Mouse (Mus musculus): ENCODE measurements around the gene P2ry12. TPM values are rescaled to one million over a fixed set of nuclear protein-coding genes. Genes with fewer than 3 reads are reported as not detected.
A peak's percentile ranks its signal among the peaks of the same experiment; 100 is the strongest.

The P2ry12 gene
- polyA plus RNA-seq, 1 experiment from 2014 or later, result 3.1 TPM

GRCm38 (mm10) chr3:59181134-59181533 is 81.5 kb downstream of the P2ry12 start:
- no peaks in the 10 kb centered on the region; the same call in none of the 2 replicates for H3K4me1 ChIP-seq (ENCODE audit: control insufficient read depth, low read depth, low read length)
- H3K9ac ChIP-seq (ENCODE audit: low read depth, low read length), result no peak overlapping the region
- H3K27me3 ChIP-seq (ENCODE audit: control insufficient read depth, insufficient read depth, low read depth, low read length), result no peaks in the 10 kb centered on the region
- no peak overlapping the region for H3K4me3 ChIP-seq (ENCODE audit: low read depth, low read length)
- H3K9me3 ChIP-seq (replicated peaks; ENCODE audit: control insufficient read depth, low read length), result no peaks in the 10 kb centered on the region
- ATAC-seq (ENCODE audit: low read depth), result no peak
- no peaks in the 10 kb centered on the region for H3K36me3 ChIP-seq (ENCODE audit: control insufficient read depth, insufficient read depth)
- no peak overlapping the region for H3K27ac ChIP-seq (ENCODE audit: low read length)
- H3K4me2 ChIP-seq (ENCODE audit: low read depth, low read length), result no peak overlapping the region
- WGBS (ENCODE audit: insufficient replicate concordance), result 59% methylated on average over 5 of the region's 5 CpGs

- no peak for ATAC-seq (ENCODE audit: low read depth)
- Histone ChIP-seq H3K4me1 (ENCODE audit: control insufficient read depth, low read depth, low read length) (no peaks in the 10 kb centered on the region; the same call in none of the 2 replicates), H3K36me3 (ENCODE audit: control insufficient read depth, insufficient read depth) (no peaks in the 10 kb centered on the region), H3K27ac (ENCODE audit: low read length) (no peak overlapping the region), H3K9me3 (replicated peaks; ENCODE audit: control insufficient read depth, low read length) (no peaks in the 10 kb centered on the region), H3K4me3 (ENCODE audit: low read depth, low read length) (no peak overlapping the region), H3K27me3 (ENCODE audit: control insufficient read depth, insufficient read depth, low read depth, low read length) (no peaks in the 10 kb centered on the region), H3K9ac (ENCODE audit: low read depth, low read length) (no peak overlapping the region), H3K4me2 (ENCODE audit: low read depth, low read length) (no peak overlapping the region)
- 51% methylated on average over 5 of the region's 5 CpGs for WGBS (ENCODE audit: insufficient replicate concordance)
Observed at GRCm38 (mm10) chr3:59176871-59177270, 85.8 kb downstream of the P2ry12 start.

- H3K27me3 ChIP-seq (ENCODE audit: control insufficient read depth, insufficient read depth, low read depth, low read length), result no peaks in the 10 kb centered on the region
- no peaks in the 10 kb centered on the region for H3K9me3 ChIP-seq (replicated peaks; ENCODE audit: control insufficient read depth, low read length)
- H3K9ac ChIP-seq (ENCODE audit: low read depth, low read length), result no peak overlapping the region
- H3K4me3 ChIP-seq (ENCODE audit: low read depth, low read length), result no peak overlapping the region
- H3K36me3 ChIP-seq (ENCODE audit: control insufficient read depth, insufficient read depth), result no peaks in the 10 kb centered on the region
- ATAC-seq (ENCODE audit: low read depth), result no peak
- H3K4me1 ChIP-seq (ENCODE audit: control insufficient read depth, low read depth, low read length), result no peaks in the 10 kb centered on the region; the same call in none of the 2 replicates
- no peak overlapping the region for H3K27ac ChIP-seq (ENCODE audit: low read length)
- 17% methylated on average over 5 of the region's 5 CpGs for WGBS (ENCODE audit: insufficient replicate concordance)
- H3K4me2 ChIP-seq (ENCODE audit: low read depth, low read length), result no peak overlapping the region
Observed at GRCm38 (mm10) chr3:59175234-59175633, 87.4 kb downstream of the P2ry12 start.

- Histone ChIP-seq H3K36me3 (ENCODE audit: control insufficient read depth, insufficient read depth) (no peaks in the 10 kb centered on the region), H3K9me3 (replicated peaks; ENCODE audit: control insufficient read depth, low read length) (no peaks in the 10 kb centered on the region)
Observed at GRCm38 (mm10) chr3:59174426-59175154, 88.1 kb downstream of the P2ry12 start.

GRCm38 (mm10) chr3:59169921-59170627 is 92.6 kb downstream of the P2ry12 start:
- 32% methylated on average over 2 of the region's 2 CpGs for WGBS (ENCODE audit: insufficient replicate concordance)
- Histone ChIP-seq H3K4me2 (ENCODE audit: low read depth, low read length) (no peak overlapping the region), H3K4me3 (ENCODE audit: low read depth, low read length) (no peak overlapping the region), H3K9me3 (replicated peaks; ENCODE audit: control insufficient read depth, low read length) (no peaks in the 10 kb centered on the region), H3K27me3 (ENCODE audit: control insufficient read depth, insufficient read depth, low read depth, low read length) (no peaks in the 10 kb centered on the region), H3K9ac (ENCODE audit: low read depth, low read length) (no peak overlapping the region), H3K27ac (ENCODE audit: low read length) (no peak overlapping the region; the same call in none of the 2 replicates), H3K36me3 (ENCODE audit: control insufficient read depth, insufficient read depth) (no peaks in the 10 kb centered on the region), H3K4me1 (ENCODE audit: control insufficient read depth, low read depth, low read length) (no peaks in the 10 kb centered on the region)
- no peak for ATAC-seq (ENCODE audit: low read depth)

More at GRCm38 (mm10) chr3:59174426-59175154, 88.1 kb downstream of the P2ry12 start:
- Histone ChIP-seq H3K4me1 (ENCODE audit: control insufficient read depth, low read depth, low read length) (no peaks in the 10 kb centered on the region; the same call in none of the 2 replicates), H3K4me2 (ENCODE audit: low read depth, low read length) (no peak overlapping the region), H3K27me3 (ENCODE audit: control insufficient read depth, insufficient read depth, low read depth, low read length) (no peaks in the 10 kb centered on the region), H3K27ac (ENCODE audit: low read length) (no peak overlapping the region), H3K4me3 (ENCODE audit: low read depth, low read length) (no peak overlapping the region), H3K9ac (ENCODE audit: low read depth, low read length) (no peak overlapping the region)
- no peak for ATAC-seq (ENCODE audit: low read depth)
- WGBS (ENCODE audit: insufficient replicate concordance), result 39% methylated on average over 6 of the region's 6 CpGs

- no peak overlapping the region for H3K4me2 ChIP-seq (ENCODE audit: low read depth, low read length)
- H3K9me3 ChIP-seq (replicated peaks; ENCODE audit: control insufficient read depth, low read length), result no peaks in the 10 kb centered on the region
- no peak overlapping the region for H3K4me3 ChIP-seq (ENCODE audit: low read depth, low read length)
- ATAC-seq (ENCODE audit: low read depth), result no peak
- H3K36me3 ChIP-seq (ENCODE audit: control insufficient read depth, insufficient read depth), result no peaks in the 10 kb centered on the region
- no peaks in the 10 kb centered on the region for H3K4me1 ChIP-seq (ENCODE audit: control insufficient read depth, low read depth, low read length)
- WGBS (ENCODE audit: insufficient replicate concordance), result 63% methylated on average over 4 of the region's 4 CpGs
- no peak overlapping the region for H3K27ac ChIP-seq (ENCODE audit: low read length)
- H3K27me3 ChIP-seq (ENCODE audit: control insufficient read depth, insufficient read depth, low read depth, low read length), result no peaks in the 10 kb centered on the region
- H3K9ac ChIP-seq (ENCODE audit: low read depth, low read length), result no peak overlapping the region
Observed at GRCm38 (mm10) chr3:59169215-59169614, 93.5 kb downstream of the P2ry12 start.

GRCm38 (mm10) chr3:59168476-59168875 is 94.2 kb downstream of the P2ry12 start:
- H3K9ac ChIP-seq (ENCODE audit: low read depth, low read length), result no peak overlapping the region
- H3K4me2 ChIP-seq (ENCODE audit: low read depth, low read length), result no peak overlapping the region
- no peak overlapping the region for H3K4me3 ChIP-seq (ENCODE audit: low read depth, low read length)
- 0 out of 2 replicates have a peak, but pooled peaks have one; percentile 19 for ATAC-seq (ENCODE audit: low read depth)
- H3K27ac ChIP-seq (ENCODE audit: low read length), result no peak overlapping the region
- 52% methylated on average over 6 of the region's 6 CpGs for WGBS (ENCODE audit: insufficient replicate concordance)
- H3K4me1 ChIP-seq (ENCODE audit: control insufficient read depth, low read depth, low read length), result no peaks in the 10 kb centered on the region
- no peaks in the 10 kb centered on the region for H3K36me3 ChIP-seq (ENCODE audit: control insufficient read depth, insufficient read depth)
- H3K9me3 ChIP-seq (replicated peaks; ENCODE audit: control insufficient read depth, low read length), result no peaks in the 10 kb centered on the region
- H3K27me3 ChIP-seq (ENCODE audit: control insufficient read depth, insufficient read depth, low read depth, low read length), result no peaks in the 10 kb centered on the region

- Histone ChIP-seq H3K4me2 (ENCODE audit: low read depth, low read length) (no peak overlapping the region), H3K27me3 (ENCODE audit: control insufficient read depth, insufficient read depth, low read depth, low read length) (no peaks in the 10 kb centered on the region), H3K36me3 (ENCODE audit: control insufficient read depth, insufficient read depth) (no peaks in the 10 kb centered on the region), H3K4me1 (ENCODE audit: control insufficient read depth, low read depth, low read length) (no peaks in the 10 kb centered on the region), H3K27ac (ENCODE audit: low read length) (no peak overlapping the region), H3K4me3 (ENCODE audit: low read depth, low read length) (no peak overlapping the region), H3K9ac (ENCODE audit: low read depth, low read length) (no peak overlapping the region), H3K9me3 (replicated peaks; ENCODE audit: control insufficient read depth, low read length) (no peaks in the 10 kb centered on the region)
- ATAC-seq (ENCODE audit: low read depth), result no peak
- WGBS (ENCODE audit: insufficient replicate concordance), result 58% methylated on average over 2 of the region's 2 CpGs
Observed at GRCm38 (mm10) chr3:59167417-59168054, 95.1 kb downstream of the P2ry12 start.

Measured in liver, embryonic 16.5 days (tissue).